Mouse (Mus musculus): ENCODE measurements around the gene Fcgr2b. TPM values are rescaled to one million over a fixed set of nuclear protein-coding genes. Genes with fewer than 3 reads are reported as not detected.
"Not testable (repeated sequence)": the region's sequence is repeated elsewhere in the genome, so short reads cannot be mapped to it uniquely, and the experiment has no call there.

Gene Fcgr2b
- polyA plus RNA-seq, 1 experiment from 2014 or later: 0.34 TPM

GRCm38 (mm10) chr1:170975350-170975749, 997 bp downstream of the Fcgr2b start:
- not testable (repeated sequence) for H3K9ac ChIP-seq (replicated peaks); H3K9me3 ChIP-seq; H3K4me3 ChIP-seq (replicated peaks); H3K36me3 ChIP-seq; H3K27me3 ChIP-seq; ATAC-seq (ENCODE audit: insufficient number of reproducible peaks, insufficient read depth, low FRiP score, low TSS enrichment, low read depth); H3K4me1 ChIP-seq (replicated peaks); H3K4me2 ChIP-seq; H3K27ac ChIP-seq
- 71% methylated on average over 2 of the region's 2 CpGs for WGBS

DNA sequence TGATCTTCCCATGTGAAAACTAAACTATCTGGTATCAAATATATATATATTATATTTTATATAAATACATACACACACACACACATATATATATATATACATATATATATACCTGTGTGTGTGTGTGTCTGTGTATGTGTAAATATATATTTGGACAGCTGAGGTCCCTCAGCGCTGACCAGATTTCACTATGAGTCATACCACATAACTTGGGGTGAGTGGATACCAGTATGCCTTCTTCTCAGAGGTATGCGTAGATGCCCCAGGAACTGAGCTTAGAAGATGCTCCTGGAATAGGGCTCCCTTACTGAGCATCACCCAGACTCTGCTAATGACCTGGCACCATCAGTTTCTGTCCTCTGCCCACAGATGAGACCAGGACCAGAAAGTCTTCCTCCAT, 1.6 kb downstream of the Fcgr2b start:
- Histone ChIP-seq H3K9me3 (no peaks in the 10 kb centered on the region), H3K27ac (no peak overlapping the region), H3K27me3 (no peaks in the 10 kb centered on the region), H3K4me3 (replicated peaks) (no peak overlapping the region), H3K4me2 (no peak overlapping the region), H3K9ac (replicated peaks) (no peak overlapping the region), H3K36me3 (no peaks in the 10 kb centered on the region), H3K4me1 (replicated peaks) (no peaks in the 10 kb centered on the region)
- no peak for ATAC-seq (ENCODE audit: insufficient number of reproducible peaks, insufficient read depth, low FRiP score, low TSS enrichment, low read depth)
- WGBS: 82% methylated on average over 2 of the region's 2 CpGs

DNA sequence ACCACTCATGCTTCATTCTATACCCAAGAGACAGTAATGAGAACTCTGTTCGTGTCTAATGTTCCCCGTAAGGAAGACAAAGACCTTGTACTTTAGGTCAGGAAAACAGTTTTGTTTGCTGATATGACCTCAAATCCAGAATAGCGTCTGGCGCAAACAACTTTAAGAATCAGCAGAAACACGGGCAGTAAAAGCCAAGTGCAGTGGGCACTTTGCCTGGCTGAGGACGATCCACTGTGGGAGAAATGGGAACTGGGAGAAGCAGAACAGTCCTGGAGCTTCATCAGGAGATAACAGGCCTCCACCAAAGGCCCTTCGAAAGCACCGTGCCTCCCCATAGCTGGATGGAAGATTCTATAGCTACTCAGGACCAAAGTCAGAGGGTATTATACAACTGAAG, 2.2 kb downstream of the Fcgr2b start:
- H3K27me3 ChIP-seq: no peaks in the 10 kb centered on the region
- H3K4me1 ChIP-seq (replicated peaks): no peaks in the 10 kb centered on the region
- no peak overlapping the region for H3K4me2 ChIP-seq
- no peak overlapping the region for H3K27ac ChIP-seq
- no peak overlapping the region for H3K4me3 ChIP-seq (replicated peaks)
- H3K36me3 ChIP-seq: no peaks in the 10 kb centered on the region
- H3K9me3 ChIP-seq: no peaks in the 10 kb centered on the region
- no peak overlapping the region for H3K9ac ChIP-seq (replicated peaks)
- no peak for ATAC-seq (ENCODE audit: insufficient number of reproducible peaks, insufficient read depth, low FRiP score, low TSS enrichment, low read depth)
- WGBS: 87% methylated on average over 8 of the region's 8 CpGs

GRCm38 (mm10) chr1:170972936-170973335, 3.4 kb downstream of the Fcgr2b start:
- no peaks in the 10 kb centered on the region for H3K4me1 ChIP-seq (replicated peaks)
- H3K36me3 ChIP-seq: no peaks in the 10 kb centered on the region
- no peak overlapping the region for H3K4me3 ChIP-seq (replicated peaks)
- H3K9me3 ChIP-seq: no peaks in the 10 kb centered on the region
- H3K9ac ChIP-seq (replicated peaks): no peak overlapping the region
- no peak overlapping the region for H3K4me2 ChIP-seq
- H3K27me3 ChIP-seq: no peaks in the 10 kb centered on the region
- WGBS: 80% methylated on average over 4 of the region's 4 CpGs
- ATAC-seq (ENCODE audit: insufficient number of reproducible peaks, insufficient read depth, low FRiP score, low TSS enrichment, low read depth): no peak
- H3K27ac ChIP-seq: no peak overlapping the region

DNA sequence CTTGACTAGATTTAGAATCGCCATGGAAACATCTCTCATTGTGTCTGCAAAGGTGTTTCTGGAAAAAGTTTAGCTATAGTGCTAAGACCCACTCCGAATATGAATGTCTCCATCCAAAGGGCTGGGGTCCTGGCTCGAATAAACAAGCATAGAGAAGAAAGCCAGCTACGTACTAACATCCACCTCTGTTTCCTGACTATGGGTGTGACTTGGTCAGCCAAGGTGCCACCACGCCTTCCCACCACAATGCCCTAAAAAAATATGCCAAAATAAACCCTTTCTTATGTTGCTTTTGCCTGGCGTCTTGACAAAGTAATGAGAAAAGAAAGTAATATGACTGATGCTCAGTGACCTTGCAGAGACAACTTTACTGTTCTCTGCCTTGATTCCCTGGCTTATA, 3.9 kb downstream of the Fcgr2b start:
- WGBS: 83% methylated on average over 6 of the region's 6 CpGs
- Histone ChIP-seq H3K4me3 (replicated peaks) (no peak overlapping the region), H3K27me3 (no peaks in the 10 kb centered on the region), H3K4me1 (replicated peaks) (no peaks in the 10 kb centered on the region), H3K9ac (replicated peaks) (no peak overlapping the region), H3K27ac (no peak overlapping the region), H3K9me3 (no peaks in the 10 kb centered on the region), H3K4me2 (no peak overlapping the region), H3K36me3 (no peaks in the 10 kb centered on the region)
- no peak for ATAC-seq (ENCODE audit: insufficient number of reproducible peaks, insufficient read depth, low FRiP score, low TSS enrichment, low read depth)

DNA sequence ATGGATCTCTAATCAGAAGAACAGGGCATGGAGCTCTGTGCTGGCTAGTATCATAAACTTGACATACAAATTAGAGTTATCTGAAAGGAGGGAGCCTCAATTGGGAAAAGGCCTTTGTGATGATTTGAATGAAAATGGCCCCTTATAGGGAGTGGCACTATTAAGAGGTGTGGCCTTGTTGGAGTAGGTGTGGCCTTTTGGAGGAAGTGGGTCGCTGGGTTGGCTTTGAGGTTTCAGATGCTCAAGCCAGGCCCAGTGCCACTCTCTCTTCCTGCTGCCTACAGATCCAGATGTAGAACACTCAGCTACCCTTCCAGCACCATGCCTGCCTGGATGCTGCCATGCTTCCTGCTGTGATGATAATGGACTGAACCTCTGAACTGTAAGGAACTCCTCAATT, 7.8 kb downstream of the Fcgr2b start:
- no peak for ATAC-seq (ENCODE audit: insufficient number of reproducible peaks, insufficient read depth, low FRiP score, low TSS enrichment, low read depth)
- Histone ChIP-seq H3K27ac (no peak overlapping the region), H3K9me3 (no peaks in the 10 kb centered on the region), H3K4me2 (no peak overlapping the region), H3K36me3 (no peaks in the 10 kb centered on the region), H3K9ac (replicated peaks) (no peak overlapping the region), H3K27me3 (no peaks in the 10 kb centered on the region), H3K4me3 (replicated peaks) (no peak overlapping the region), H3K4me1 (replicated peaks) (no peaks in the 10 kb centered on the region)
- WGBS: 58% methylated on average over 1 of the region's 1 CpGs

GRCm38 (mm10) chr1:170967581-170967980, 8.8 kb downstream of the Fcgr2b start:
- Histone ChIP-seq H3K4me3 (replicated peaks) (no peak overlapping the region), H3K27me3 (no peaks in the 10 kb centered on the region), H3K4me2 (no peak overlapping the region), H3K27ac (no peak overlapping the region), H3K4me1 (replicated peaks) (no peaks in the 10 kb centered on the region), H3K36me3 (no peaks in the 10 kb centered on the region), H3K9me3 (no peaks in the 10 kb centered on the region), H3K9ac (replicated peaks) (no peak overlapping the region)
- ATAC-seq (ENCODE audit: insufficient number of reproducible peaks, insufficient read depth, low FRiP score, low TSS enrichment, low read depth): no peak
- 79% methylated on average over 3 of the region's 3 CpGs for WGBS

DNA sequence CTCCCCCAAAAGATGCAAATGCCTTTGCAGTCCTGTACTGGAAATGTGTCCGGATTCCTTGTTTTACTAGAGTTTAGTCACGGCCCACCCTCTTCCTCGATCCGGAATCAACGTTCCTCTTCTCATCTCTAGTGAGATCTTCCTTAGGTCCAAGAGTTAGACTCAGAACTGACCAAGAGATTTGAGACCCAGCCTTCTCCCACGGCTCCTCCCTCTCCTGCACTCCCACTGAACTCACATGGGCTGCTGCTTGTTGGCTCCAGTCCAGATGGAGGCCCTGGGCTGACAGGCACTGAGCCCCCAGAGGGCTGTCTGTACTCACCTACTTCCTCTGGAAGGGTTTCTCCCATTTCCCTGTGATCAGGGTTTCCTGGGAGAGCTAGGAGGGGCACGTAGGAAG, 13.3 kb downstream of the Fcgr2b start:
- H3K27ac ChIP-seq: no peak overlapping the region
- no peak overlapping the region for H3K4me3 ChIP-seq (replicated peaks)
- WGBS: 78% methylated on average over 7 of the region's 7 CpGs
- no peak overlapping the region for H3K9ac ChIP-seq (replicated peaks)
- no peaks in the 10 kb centered on the region for H3K27me3 ChIP-seq
- no peaks in the 10 kb centered on the region for H3K4me1 ChIP-seq (replicated peaks)
- H3K36me3 ChIP-seq: no peaks in the 10 kb centered on the region
- ATAC-seq (ENCODE audit: insufficient number of reproducible peaks, insufficient read depth, low FRiP score, low TSS enrichment, low read depth): no peak
- no peak overlapping the region for H3K4me2 ChIP-seq
- no peaks in the 10 kb centered on the region for H3K9me3 ChIP-seq

DNA sequence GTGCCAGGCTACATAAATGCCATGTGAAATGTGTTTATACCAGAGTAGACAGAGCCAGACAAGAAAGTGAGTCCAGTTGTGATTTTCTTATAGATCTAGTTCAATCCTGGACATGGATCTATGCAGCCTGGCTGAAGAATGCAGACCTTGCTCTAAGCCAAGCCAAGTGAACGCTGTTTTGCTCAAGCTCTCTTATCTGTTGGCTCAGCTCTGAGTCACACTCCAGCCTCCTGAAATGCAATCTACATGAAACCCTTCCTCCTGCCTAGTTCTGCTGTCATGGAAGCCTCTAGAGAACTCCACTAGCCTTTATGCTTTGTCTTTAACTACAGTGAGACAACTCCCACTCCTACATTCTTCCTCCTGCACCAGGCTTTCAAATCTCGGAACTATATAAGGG, 14.0 kb downstream of the Fcgr2b start:
- Histone ChIP-seq H3K4me3 (replicated peaks) (no peak overlapping the region), H3K27me3 (no peaks in the 10 kb centered on the region), H3K4me2 (no peak overlapping the region), H3K9ac (replicated peaks) (no peak overlapping the region), H3K4me1 (replicated peaks) (no peaks in the 10 kb centered on the region), H3K27ac (no peak overlapping the region), H3K9me3 (no peaks in the 10 kb centered on the region), H3K36me3 (no peaks in the 10 kb centered on the region)
- no peak for ATAC-seq (ENCODE audit: insufficient number of reproducible peaks, insufficient read depth, low FRiP score, low TSS enrichment, low read depth)
- 77% methylated on average over 2 of the region's 2 CpGs for WGBS

GRCm38 (mm10) chr1:170961101-170961500, 15.2 kb downstream of the Fcgr2b start:
- no peaks in the 10 kb centered on the region for H3K4me1 ChIP-seq (replicated peaks)
- H3K27me3 ChIP-seq: no peaks in the 10 kb centered on the region

GRCm38 (mm10) chr1:170959791-170960190, 16.6 kb downstream of the Fcgr2b start:
- no peak for ATAC-seq (ENCODE audit: insufficient number of reproducible peaks, insufficient read depth, low FRiP score, low TSS enrichment, low read depth)
- no peak overlapping the region for H3K4me2 ChIP-seq
- no peak overlapping the region for H3K9ac ChIP-seq (replicated peaks)
- no peaks in the 10 kb centered on the region for H3K27me3 ChIP-seq
- H3K27ac ChIP-seq: no peak overlapping the region
- no peaks in the 10 kb centered on the region for H3K9me3 ChIP-seq
- H3K4me3 ChIP-seq (replicated peaks): no peak overlapping the region
- 70% methylated on average over 2 of the region's 2 CpGs for WGBS
- H3K36me3 ChIP-seq: no peaks in the 10 kb centered on the region
- no peaks in the 10 kb centered on the region for H3K4me1 ChIP-seq (replicated peaks)

More at GRCm38 (mm10) chr1:170961101-170961500, 15.2 kb downstream of the Fcgr2b start:
- ATAC-seq (ENCODE audit: insufficient number of reproducible peaks, insufficient read depth, low FRiP score, low TSS enrichment, low read depth): no peak
- WGBS: 77% methylated on average over 6 of the region's 6 CpGs
- Histone ChIP-seq H3K27ac (no peak overlapping the region), H3K36me3 (no peaks in the 10 kb centered on the region), H3K9me3 (no peaks in the 10 kb centered on the region), H3K4me3 (replicated peaks) (no peak overlapping the region), H3K4me2 (no peak overlapping the region), H3K9ac (replicated peaks) (no peak overlapping the region)

DNA sequence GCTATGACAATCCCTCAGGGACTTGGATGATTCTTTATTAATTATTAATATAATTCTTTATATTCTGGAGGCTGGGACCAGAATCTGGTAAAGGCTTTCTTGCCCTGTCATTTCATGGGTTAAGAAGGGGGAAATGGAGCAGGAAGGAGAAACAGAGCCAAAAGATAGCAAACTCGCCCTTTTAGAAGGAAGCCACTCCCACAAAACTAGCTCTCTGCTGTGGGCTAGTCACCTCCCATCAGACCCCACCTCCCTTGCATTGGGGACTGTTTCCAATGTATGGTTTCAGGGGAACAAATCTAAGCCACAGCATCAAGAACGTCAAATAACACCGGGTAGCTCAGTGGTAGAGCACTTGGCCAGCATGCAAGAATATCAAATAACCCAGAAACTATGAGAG, 18.1 kb downstream of the Fcgr2b start:
- no peaks in the 10 kb centered on the region for H3K27me3 ChIP-seq
- no peak overlapping the region for H3K4me2 ChIP-seq
- no peak overlapping the region for H3K27ac ChIP-seq
- H3K9me3 ChIP-seq: no peaks in the 10 kb centered on the region
- H3K4me3 ChIP-seq (replicated peaks): no peak overlapping the region
- H3K4me1 ChIP-seq (replicated peaks): no peaks in the 10 kb centered on the region
- no peaks in the 10 kb centered on the region for H3K36me3 ChIP-seq
- no peak overlapping the region for H3K9ac ChIP-seq (replicated peaks)
- WGBS: 68% methylated on average over 3 of the region's 3 CpGs
- ATAC-seq (ENCODE audit: insufficient number of reproducible peaks, insufficient read depth, low FRiP score, low TSS enrichment, low read depth): no peak

Data from limb, embryonic 12.5 days (tissue).